Mouse (Mus musculus) left cerebral cortex, postnatal 14 days (tissue): ENCODE measurements at regions not wholly inside any gene's neighbourhood (a gene's known extent, or its start where the extent isn't known, plus 50 kb on each side); places are given as distances from the start of the nearest gene placed in this dataset.
"Not testable (repeated sequence)": the region's sequence is repeated elsewhere in the genome, so short reads cannot be mapped to it uniquely, and the experiment has no call there.

Experiments used
- DNase-seq, 2 experiments: peaks; one replicate each; pipeline ENCODE4 v3.0.0; 2021 to 2022; ENCODE audit warnings: low spot score in 2 of 2, mixed read lengths in 1 of 2
- intact Hi-C: fragments of 180-260 bp; cut with DNase I; formaldehyde crosslinking; loops from one replicate; pipeline ENCODE4 v1.15.1; 2025

DNA sequence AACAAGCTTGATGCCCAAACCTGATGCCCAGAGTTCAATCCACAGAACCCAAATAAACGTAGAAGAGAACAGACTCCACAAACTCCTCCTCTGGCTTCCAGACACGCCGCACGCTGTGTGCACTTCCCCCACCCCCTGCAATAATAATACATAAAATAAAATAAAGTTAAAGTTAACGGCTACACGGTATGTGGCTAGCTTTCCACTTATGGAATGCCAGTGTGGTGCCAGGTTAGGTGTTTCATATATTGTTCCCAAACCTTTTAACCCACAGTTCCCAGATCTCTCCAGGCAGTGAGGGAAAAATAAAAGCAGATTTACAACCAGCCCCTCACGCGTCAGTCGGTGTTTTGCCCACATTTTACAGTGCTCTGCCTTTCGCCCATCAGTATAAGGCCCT, 233.8 kb upstream of the Jarid2 start:
- DNase-seq: no peak
- intact Hi-C loops: no loop called here

DNA sequence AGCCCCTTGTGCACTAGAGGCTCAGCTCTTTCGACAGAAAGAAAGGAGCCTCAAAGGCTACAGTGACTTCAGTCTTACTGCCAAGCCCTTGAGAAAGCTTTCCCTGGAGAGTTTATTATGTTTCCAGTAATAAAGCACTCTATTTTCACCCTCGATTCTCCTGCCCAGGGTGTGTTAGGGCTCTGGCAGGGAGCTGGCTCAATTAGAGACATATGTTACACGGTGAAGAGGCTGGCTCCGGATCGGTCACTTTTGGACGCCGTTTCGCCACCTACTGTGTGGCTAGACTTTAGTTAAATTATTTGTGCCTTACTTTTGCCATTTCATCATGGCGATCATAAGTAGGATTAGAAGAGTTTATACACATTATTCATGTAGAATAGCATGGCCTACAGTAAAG, 232.7 kb upstream of the Jarid2 start:
- intact Hi-C loops: no loop called here

DNA sequence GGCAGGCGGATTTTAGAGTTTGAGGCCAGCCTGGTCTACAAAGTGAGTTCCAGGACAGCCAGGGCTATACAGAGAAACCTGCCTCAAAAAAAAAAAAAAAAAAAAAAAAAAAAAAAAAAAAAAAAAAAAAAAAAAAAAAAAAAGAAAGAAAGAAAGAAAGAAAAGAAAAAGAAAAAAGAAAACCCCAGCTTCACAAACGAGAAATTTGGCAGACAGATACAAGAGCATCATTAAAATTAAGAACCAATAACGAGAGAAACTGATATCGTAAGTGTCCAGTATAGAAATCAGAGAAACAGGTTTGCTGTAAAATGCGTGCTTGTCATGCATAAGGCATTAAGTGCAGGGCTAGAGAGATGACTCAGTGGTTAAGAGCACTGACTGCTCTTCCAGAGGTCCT, 228.4 kb upstream of the Jarid2 start:
- intact Hi-C loops: not testable (repeated sequence)

More for the DNA sequence above, 232.7 kb upstream of the Jarid2 start:
- DNase-seq: no peak

DNA sequence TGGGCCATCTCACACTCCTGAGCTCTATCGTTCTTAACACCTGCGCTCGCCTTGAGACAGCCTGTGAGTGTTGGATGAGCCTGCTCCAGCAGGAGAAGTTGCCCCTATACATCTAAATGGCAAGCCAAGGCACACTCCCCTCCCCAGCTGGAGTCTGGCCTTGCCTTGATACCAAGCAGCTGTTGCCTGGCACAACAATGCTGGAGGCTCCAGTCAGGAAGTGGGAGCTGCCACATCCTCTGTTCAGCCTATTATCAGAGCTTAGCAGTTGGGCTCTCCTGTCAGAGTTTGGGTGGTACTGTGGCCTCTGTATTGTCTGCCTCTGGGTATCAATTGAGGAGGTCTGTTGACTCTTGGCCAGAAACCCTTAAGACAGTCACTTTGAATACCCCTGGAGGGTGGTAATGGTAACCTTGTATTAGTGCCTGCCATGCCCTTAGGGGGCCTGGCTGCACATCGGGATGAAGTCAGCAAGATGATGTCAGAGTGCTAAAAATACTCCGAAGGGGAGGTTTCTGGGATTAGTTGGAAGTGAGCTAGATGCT, 227.4 kb upstream of the Jarid2 start:
- DNase-seq: no peak
- intact Hi-C loops: no loop called here

More for the DNA sequence above, 228.4 kb upstream of the Jarid2 start:
- DNase-seq: not testable (repeated sequence)

DNA sequence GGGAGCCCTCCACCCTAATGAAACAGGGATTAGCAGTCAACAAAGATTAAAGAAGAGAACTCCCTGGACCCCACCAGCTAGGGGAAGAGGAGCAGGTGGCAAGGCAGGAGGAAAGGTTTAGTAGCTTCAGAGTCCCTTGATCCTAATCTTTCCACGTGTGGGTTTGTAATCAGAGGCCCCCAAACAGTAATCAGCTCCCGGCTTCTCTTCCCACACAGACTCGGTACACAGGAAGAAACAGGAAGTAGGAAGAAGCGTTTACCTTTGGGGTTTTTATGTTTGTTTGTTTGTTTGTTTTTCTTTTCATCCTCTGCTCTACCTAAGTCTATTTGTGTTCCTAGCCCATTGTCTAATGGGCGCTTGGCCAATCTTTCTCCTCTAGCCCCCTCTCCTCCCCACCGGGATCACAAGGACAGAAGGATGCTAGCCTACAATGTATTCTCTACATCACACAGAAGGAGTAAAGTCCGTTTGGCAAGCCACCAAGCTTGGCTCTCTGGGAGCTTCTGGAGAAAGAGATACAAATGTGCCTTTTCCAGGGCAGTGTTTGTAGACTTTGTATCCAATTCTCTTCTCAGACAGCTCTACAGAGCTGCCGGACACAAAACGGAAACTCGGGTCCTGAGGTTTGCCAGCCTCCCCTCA, 226.5 kb upstream of the Jarid2 start:
- intact Hi-C loops: no loop called here
- peak in 1 of 2 experiments; percentile 24 for DNase-seq

DNA sequence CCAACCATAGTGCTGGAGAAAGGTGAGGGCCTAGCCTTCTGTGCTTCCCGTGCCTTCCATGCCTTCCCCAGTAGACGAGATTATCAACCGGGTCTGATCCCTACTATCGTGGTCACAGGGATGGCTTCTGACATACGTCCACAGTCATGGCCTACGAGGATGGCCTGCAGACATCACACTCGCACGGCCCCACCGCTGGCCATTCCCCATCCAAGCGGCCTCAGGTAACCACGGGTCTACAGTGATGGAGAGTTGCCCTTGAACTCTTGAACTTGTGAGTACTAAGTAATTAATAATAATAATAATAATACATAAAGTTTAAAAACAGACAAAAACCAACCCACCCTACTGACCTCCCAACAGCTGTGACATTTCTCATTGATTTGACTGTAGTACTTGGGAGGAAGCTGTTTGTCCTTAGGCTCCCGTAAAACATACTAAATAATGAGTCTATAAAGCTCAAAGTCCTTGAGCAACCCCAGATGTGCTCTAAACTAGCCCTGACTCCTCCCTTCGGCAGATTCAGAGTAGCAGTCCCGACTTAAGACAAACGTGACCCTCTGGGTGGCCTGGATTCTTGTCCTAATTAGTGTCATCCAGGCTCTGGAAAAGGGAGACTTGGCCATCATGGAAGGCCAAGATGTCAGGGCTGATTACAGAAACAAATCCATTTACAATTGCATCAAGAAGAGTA, 225.9 kb upstream of the Jarid2 start:
- intact Hi-C loops: no loop called here

DNA sequence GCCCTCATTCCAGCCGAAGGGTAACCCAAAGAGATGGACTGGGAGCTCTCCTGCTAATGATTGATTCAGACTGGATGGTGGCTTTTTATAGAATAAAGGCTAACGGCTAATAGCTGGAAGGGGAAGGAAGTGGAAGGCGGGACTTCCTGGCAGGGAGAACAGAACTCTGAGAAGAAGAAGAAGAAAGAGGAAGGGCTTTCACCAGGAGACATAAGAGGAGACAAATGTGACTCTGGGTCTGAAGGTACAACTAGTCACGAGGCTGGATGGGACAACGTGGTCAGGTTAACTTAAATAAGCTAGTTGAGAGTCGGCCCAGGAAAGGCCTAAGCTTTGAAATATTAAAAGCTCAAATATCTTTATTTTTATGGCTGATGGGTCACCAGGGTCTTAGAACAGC, 224.8 kb upstream of the Jarid2 start:
- no peak for DNase-seq
- intact Hi-C loops: no loop called here

More for the DNA sequence above, 225.9 kb upstream of the Jarid2 start:
- DNase-seq: no peak

DNA sequence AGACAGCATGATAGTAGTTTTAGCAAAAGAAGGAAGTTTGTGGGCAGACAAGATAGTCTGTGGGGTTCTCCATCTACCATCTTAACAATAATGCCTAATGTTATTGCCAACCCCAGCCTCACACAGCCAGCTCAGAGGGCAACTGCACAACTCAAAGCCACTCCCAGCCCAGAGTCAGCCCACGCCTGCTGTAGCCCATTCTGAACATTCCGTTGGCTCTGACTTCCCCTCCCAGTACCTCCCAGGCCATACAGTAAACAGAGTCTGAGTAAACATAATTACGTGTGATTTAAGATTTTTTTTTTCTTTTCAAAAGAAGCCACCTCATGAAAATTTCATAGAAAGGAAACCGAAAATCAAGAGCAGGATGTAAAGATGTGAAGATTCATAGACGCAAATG, 222.3 kb upstream of the Jarid2 start:
- no peak for DNase-seq
- intact Hi-C loops: no loop called here

DNA sequence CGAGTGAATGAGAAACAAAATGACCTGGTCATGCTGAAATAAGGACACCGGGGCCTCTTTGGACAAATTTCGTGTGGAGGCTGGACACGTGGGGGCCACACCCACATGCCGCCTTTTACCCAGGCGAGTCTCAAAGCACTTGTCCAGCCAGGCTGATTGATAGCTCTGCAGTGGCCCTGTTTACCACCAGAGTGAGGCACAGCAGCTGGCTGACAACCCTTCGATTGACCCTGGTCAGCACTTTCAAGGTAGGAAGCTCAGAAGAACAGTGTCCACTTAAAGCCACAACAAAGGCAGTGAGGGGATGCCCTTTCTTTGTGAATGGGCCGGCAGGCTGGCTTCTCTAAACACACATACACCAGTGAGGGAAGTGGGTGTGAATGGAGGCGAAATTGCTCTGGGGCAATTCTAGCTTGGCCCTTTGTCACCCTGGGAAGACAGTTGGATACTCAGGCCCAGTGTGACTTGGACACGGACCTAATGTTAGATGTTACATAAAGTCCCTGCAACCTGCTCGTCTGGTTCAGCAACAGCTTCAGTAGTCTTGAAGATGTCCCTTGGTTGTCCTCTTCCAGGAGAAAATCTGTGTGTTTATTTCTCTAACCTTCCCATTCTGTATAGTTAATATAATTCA, 219.6 kb upstream of the Jarid2 start:
- intact Hi-C loops: no loop called here
- DNase-seq: no peak

DNA sequence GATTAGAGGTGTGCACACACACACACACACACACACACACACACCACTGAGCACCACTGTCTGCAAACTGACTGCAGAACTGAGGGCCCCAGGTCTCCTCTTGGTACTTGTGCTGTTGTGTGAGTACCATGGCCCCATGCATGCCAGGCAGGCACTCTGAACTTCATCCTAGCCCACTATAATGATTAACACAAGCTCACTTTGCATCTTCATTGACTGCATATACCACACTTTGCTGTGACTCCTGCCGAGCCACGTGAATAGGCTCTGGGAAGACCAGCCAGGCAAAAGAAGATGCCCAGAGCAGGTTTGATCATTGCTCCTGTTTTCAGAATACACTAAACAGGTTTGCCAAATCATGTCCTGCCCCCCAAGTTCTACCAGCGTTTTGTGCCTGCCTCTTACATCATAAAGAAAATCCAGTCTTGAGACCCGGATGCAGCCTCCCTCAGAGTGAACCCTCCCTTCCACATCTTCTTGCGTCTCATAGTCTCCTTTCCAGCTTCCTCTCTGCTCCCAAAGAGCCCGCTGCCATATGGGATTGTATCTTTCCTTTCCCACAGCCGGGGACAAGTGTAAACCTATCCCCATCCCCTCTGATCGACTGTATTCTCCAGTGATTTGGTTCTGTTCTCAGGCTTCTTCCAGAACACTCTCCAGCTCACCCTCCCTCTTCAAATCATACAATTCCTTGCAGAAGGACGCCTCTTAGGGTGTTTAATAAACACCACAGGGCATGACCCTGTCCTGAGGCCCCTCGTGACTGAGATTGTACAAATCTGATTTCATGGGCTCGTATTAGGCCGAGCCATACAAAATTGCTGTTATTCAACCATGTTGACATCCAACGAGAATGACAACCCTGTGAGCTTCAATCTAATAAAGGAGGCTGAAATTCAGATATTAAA, 215.6 kb upstream of the Jarid2 start:
- intact Hi-C loops: no loop called here
- no peak for DNase-seq

DNA sequence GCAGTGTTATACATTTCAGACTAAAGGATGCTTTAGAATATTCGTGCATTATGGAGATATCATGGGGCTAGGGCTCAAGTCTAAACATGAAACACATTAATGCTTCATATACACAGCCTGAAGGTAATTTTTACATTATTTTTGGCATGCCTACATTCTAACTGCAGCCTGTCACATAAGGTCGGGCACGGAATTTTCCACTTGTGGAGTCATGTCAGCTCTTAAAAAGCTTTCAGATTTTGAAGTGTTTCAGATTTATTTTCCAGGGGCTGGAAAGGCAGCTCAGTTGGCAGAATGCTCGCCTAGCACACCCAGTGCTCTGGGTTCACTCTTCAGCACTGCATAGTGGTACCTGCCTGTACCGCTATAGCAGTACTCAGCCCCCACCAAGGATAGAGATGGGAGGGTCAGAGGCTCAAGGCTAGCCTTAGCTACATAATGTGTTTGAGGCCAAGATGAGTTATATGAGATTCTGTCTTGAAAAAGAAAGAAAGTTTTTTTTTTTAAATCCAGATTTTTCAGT, 214.6 kb upstream of the Jarid2 start:
- no peak for DNase-seq
- intact Hi-C loops: no loop called here

DNA sequence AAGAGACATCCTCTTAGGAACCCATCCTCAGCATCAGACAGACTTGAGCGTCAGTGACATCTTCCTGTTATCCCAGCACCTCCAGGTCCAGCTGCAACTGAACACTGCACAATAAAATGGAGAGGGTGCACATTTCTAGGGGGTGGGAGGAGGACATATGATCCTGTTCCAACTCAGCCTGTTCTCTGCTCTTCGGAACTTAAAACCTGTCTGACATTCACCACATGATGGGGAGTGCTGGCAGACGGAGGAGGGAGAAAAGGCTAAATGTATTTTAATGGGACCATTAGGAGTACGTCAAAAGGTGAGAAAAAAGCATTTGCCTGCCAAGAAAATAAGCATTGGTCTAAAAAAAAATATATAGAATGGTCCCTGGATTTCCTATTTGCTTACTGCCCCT, 212.4 kb upstream of the Jarid2 start:
- intact Hi-C loops: no loop called here
- DNase-seq: no peak

DNA sequence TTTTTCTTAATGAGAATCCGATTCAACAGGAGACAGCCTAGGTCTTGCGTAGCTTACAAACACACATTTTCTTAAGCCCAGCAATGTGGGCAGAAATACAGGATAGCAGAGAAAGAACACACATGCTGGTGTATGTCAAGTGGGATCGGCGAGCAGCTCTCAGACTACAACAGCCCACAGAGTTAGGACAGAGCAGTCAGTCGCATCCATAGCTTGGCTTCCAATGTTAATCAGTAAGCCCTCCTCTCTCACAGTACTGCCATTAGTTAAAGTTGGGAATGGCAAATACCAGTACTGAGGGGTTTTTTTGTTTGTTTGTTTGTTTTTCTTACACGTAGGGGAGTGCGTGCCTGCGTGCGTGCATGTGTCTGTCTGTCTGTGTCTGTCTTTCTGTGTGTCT, 212.0 kb upstream of the Jarid2 start:
- intact Hi-C loops: no loop called here
- DNase-seq: no peak

DNA sequence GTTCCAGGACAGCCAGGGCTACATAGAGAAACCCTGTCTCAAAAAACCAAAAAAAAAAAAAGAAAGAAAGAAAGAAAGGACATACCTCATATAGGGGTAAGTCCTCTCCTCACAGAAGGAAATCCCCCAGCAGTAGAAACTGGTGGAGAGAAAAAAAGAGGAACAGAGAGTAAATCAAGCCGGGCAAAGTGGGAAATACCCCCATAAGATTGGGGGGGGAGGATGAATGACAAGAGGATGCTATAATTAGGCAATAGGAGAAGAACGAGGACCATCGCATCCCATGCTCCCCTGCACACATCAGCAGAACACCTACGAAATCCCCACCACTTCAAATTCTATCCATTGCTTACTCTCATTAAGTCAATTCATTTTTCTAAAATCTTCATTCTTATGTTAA, 211.1 kb upstream of the Jarid2 start:
- intact Hi-C loops: no loop called here
- no peak for DNase-seq

DNA sequence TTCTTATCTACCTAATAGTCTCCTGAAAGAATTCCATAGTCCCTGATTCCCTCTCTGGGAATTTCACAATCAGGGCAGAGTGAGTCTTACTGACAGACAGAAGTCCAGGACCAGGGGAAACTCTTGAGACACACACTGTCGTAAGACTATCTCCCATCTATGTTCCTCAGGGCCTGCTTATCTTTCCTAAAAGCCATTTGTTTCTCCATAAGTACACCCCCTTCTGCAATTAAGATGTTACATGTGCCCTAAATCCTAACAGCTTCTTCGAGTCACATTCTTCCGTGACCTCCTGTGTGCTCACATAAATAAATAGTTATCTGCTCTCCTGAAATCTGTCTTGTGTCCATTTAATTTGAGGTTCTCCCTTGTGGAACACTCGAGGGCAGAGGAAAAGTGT, 205.8 kb upstream of the Jarid2 start:
- intact Hi-C loops: no loop called here
- no peak for DNase-seq

DNA sequence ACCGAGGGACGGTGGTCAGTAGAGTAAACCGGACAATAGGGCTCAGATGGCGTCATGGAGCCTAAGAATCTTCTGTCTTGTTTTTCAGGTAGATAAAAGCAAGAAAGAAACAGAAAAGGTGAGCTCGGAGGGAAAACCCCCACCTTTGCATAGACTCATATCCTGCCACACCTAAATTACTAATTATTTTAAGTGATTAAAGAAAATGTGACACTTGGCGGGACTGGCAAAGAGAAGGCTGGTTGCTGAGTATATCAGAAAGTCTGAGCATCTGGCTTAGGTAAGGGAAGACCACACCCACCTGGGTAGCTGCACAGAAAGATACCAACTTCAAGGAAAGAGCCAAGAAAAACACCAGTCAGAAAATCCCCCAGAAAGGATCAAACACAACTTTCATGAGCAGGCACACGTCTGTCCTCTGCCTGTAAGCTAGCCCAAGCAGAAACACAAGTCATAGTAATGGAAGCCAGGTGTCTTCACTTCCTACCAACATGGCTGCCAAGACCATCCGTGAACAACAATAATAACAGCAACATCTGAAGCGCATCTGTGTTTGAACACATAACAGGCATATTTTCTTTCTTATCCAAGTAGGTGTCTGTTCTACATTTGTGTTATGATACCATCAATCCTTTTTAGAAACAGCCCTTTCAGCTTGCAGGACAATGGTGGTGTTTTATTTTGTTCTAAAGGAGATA, 198.3 kb upstream of the Jarid2 start:
- intact Hi-C loops: no loop called here
- DNase-seq: no peak

DNA sequence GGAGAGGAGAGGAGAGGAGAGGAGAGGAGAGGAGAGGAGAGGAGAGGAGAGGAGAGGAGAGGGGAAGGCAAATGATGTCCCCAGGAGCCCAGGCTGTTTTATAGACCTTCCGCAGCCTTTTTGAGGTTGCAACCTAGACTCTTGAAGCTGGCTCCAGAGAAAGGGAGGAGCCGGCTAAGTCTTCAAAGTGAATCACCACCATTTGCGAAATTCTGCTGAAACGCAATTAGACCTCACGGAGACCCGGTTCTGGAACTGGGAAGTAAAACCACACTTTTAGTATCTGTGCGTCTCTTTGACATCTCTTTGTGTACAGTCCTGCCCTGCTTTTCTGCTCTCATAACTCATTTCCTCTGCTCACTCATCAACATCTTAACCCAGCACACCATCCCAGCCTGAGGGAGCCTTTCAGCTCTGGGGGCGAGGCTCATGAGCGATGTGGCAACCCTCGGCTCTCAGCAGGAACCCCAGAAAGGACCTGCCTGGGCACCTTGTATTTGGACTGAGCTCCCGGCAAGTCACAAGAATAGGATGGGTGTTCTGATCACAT, 196.6 kb upstream of the Jarid2 start:
- no peak for DNase-seq
- intact Hi-C loops: no loop called here

DNA sequence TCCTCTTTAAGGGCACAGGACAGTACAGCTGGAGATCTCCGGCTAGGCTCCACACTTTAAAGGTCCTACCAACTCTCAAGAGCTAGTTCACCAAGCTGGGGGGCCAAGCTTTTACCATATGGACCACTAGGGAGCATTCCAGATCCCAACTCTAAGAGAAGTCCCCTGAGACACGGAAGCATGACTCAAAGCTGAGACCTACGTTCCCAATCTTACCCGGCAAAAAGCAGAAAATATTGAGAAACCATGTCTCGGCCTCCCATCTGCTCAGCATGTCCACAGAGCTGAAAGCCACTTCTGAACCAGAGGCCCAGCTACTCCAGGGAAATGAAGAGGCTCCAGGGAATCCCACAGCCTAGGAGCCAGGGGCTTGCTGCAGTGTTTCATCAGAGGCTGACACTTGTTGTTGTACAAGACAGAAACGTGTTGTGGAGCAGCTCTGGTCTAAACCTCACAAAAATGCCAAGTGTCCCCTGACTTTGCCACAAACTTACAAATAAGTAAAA, 194.6 kb upstream of the Jarid2 start:
- intact Hi-C loops: no loop called here

More for the DNA sequence above, 194.6 kb upstream of the Jarid2 start:
- no peak for DNase-seq
